ENCODE assay signal across 21 mouse cellular contexts in genomic region chr14:23712891-23713290, GRCm38 (mm10).
DNase-seq lines count a peak whose midpoint lies in the region; ATAC-seq and TF ChIP-seq lines count a peak whose summit lies in the region.
"Had no signal": no experiment of that assay in that cellular context is flagged by ENCODE, and none has a peak within 500 bp of the region (broad histone marks: within the 10 kb centered on the region; RNA-seq: fewer than 3 reads in every experiment).

No protein-coding gene starts in this region.

- H3K9me3 ChIP-seq in midbrain, embryonic 11.5 days (ENCODE audit: control insufficient read depth, low read length) = no peaks in the 10 kb centered on the region
- H3K9me3 ChIP-seq in midbrain, postnatal 0 days (ENCODE audit: low read length) = no peaks in the 10 kb centered on the region
- H3K9me3 ChIP-seq: embryonic facial prominence, embryonic 13.5 days; embryonic facial prominence, embryonic 15.5 days; forebrain, embryonic 10.5 days; forebrain, embryonic 12.5 days had no signal

- DNase-seq in cerebellum, postnatal 14 days = peak; percentile 41 to 58
- no peak for DNase-seq in cerebellum, adult 18-20 months
- peak; percentile 52 for DNase-seq in left cerebral cortex, postnatal 4 days
- no peak for DNase-seq in left cerebral cortex, adult 9 months (ENCODE audit: low spot score in 2 of 2)
- DNase-seq in midbrain, embryonic 11.5 days (ENCODE audit: low spot score, missing footprints) = peak; percentile 19
- DNase-seq in midbrain, postnatal 0 days (ENCODE audit: low spot score) = no peak
- DNase-seq: adrenal gland, adult 2 months; adrenal gland, postnatal 10 days; adrenal gland, postnatal 25 days; cerebellum, adult 11 months; cerebellum, adult 2 months; cerebellum, adult 9-10 months; cerebellum, postnatal 25 days; embryo, embryonic 11 days had no signal

- no peak overlapping the region for H3K4me2 ChIP-seq in midbrain, embryonic 11.5 days
- H3K4me2 ChIP-seq in midbrain, postnatal 0 days (ENCODE audit: low read depth, low read length, poor library complexity, severe bottlenecking) = no peak overlapping the region
- H3K4me2 ChIP-seq: embryonic facial prominence, embryonic 13.5 days; embryonic facial prominence, embryonic 15.5 days; forebrain, embryonic 12.5 days had no signal

- no peaks in the 10 kb centered on the region for H3K27me3 ChIP-seq in midbrain, embryonic 11.5 days (ENCODE audit: control insufficient read depth, insufficient read depth, low read length)
- no peaks in the 10 kb centered on the region for H3K27me3 ChIP-seq in midbrain, postnatal 0 days (ENCODE audit: insufficient read depth, low read length)
- H3K27me3 ChIP-seq: embryonic facial prominence, embryonic 15.5 days; forebrain, embryonic 12.5 days had no signal

- H3K4me1 ChIP-seq in midbrain, embryonic 11.5 days (ENCODE audit: control insufficient read depth, insufficient read depth, low read length) = no peaks in the 10 kb centered on the region
- H3K4me1 ChIP-seq in midbrain, postnatal 0 days (ENCODE audit: insufficient read depth, low read length) = no peaks in the 10 kb centered on the region

- no peak overlapping the region for H3K4me3 ChIP-seq in midbrain, embryonic 11.5 days (ENCODE audit: low read depth, low read length)
- no peak overlapping the region for H3K4me3 ChIP-seq in midbrain, postnatal 0 days (ENCODE audit: low read depth, low read length)
- H3K4me3 ChIP-seq: embryonic facial prominence, embryonic 13.5 days; embryonic facial prominence, embryonic 15.5 days; erythroblast, embryonic 14.5 days; forebrain, embryonic 10.5 days; forebrain, embryonic 12.5 days had no signal

- WGBS in midbrain, embryonic 11.5 days = 87% methylated on average over 5 of the region's 5 CpGs
- 93% methylated on average over 5 of the region's 5 CpGs for WGBS in midbrain, postnatal 0 days

- TF ChIP-seq CTCF in midbrain, postnatal 0 days (IDR thresholded peaks at IDR 0.05) = no peak

- intact Hi-C loops in left cerebral cortex, postnatal 4 days (cut with DNase I) = no loop called here

- no peak overlapping the region for H3K27ac ChIP-seq in midbrain, embryonic 11.5 days (ENCODE audit: low read depth, low read length)
- H3K27ac ChIP-seq in midbrain, postnatal 0 days (ENCODE audit: low read depth, low read length) = no peak overlapping the region
- H3K27ac ChIP-seq: embryonic facial prominence, embryonic 13.5 days; embryonic facial prominence, embryonic 15.5 days; forebrain, embryonic 10.5 days; forebrain, embryonic 12.5 days had no signal

- H3K9ac ChIP-seq in midbrain, embryonic 11.5 days (ENCODE audit: low read length) = no peak overlapping the region
- no peak overlapping the region for H3K9ac ChIP-seq in midbrain, postnatal 0 days (replicated peaks; ENCODE audit: low read length, poor library complexity, severe bottlenecking)
- H3K9ac ChIP-seq: embryonic facial prominence, embryonic 13.5 days; embryonic facial prominence, embryonic 15.5 days; forebrain, embryonic 12.5 days had no signal

- H3K36me3 ChIP-seq in midbrain, embryonic 11.5 days (ENCODE audit: control insufficient read depth, insufficient read depth, low read length) = no peaks in the 10 kb centered on the region
- no peaks in the 10 kb centered on the region for H3K36me3 ChIP-seq in midbrain, postnatal 0 days (ENCODE audit: insufficient read depth, low read length)
- H3K36me3 ChIP-seq: embryonic facial prominence, embryonic 13.5 days; embryonic facial prominence, embryonic 15.5 days; forebrain, embryonic 10.5 days; forebrain, embryonic 12.5 days had no signal

- ATAC-seq in midbrain, embryonic 11.5 days (ENCODE audit: low FRiP score) = no peak
- ATAC-seq in midbrain, postnatal 0 days (ENCODE audit: low FRiP score) = no peak
- ATAC-seq: forebrain, embryonic 14.5 days; forebrain, embryonic 16.5 days had no signal

Comparison
In these comparisons a context has a peak if more than half of its experiments do, and no peak if none do; other contexts are left out.
1. DNase-seq: peak in cerebellum, postnatal 14 days (2 of 2), left cerebral cortex, postnatal 4 days (single experiment) and midbrain, embryonic 11.5 days (single experiment); none in cerebellum, adult 18-20 months (0 of 2), left cerebral cortex, adult 9 months (0 of 2) and midbrain, postnatal 0 days (single experiment).